Mouse (Mus musculus) midbrain, embryonic 11.5 days (tissue): Measurements from ENCODE around the gene Ms4a18. TPM values are rescaled to one million over a fixed set of nuclear protein-coding genes. Genes with fewer than 3 reads are reported as not detected.

Source experiments
- ATAC-seq: fragments of 200-750 bp; cut with Nextera tagmentation; 2 replicates; pipeline ENCODE4 v1.8.0; 2017; ENCODE audit warnings: moderate TSS enrichment, moderate library complexity; ENCODE audit not compliant: low FRiP score
- DNase-seq: peaks from one replicate; pipeline ENCODE4 v3.0.0; 2015; ENCODE audit warnings: low spot score; ENCODE audit errors: missing footprints
- H3K27ac ChIP-seq: fragments of 300-500 bp; sonication (generic); 2 replicates; pipeline ENCODE4 v1.5.1; 2014; ENCODE audit warnings: low read depth, low read length
- H3K27me3 ChIP-seq: fragments of 300-500 bp; sonication (generic); 2 replicates; pipeline ENCODE4 v1.6.1; 2014; ENCODE audit warnings: mild to moderate bottlenecking, low read length, moderate library complexity, mixed read lengths; ENCODE audit not compliant: control insufficient read depth, insufficient read depth
- H3K36me3 ChIP-seq: fragments of 300-500 bp; sonication (generic); 2 replicates; pipeline ENCODE4 v1.6.1; 2014; ENCODE audit warnings: mild to moderate bottlenecking, low read length, moderate library complexity, mixed read lengths; ENCODE audit not compliant: control insufficient read depth, insufficient read depth
- H3K4me1 ChIP-seq: fragments of 300-500 bp; sonication (generic); 2 replicates; pipeline ENCODE4 v1.6.1; 2014; ENCODE audit warnings: low read length; ENCODE audit not compliant: control insufficient read depth, insufficient read depth
- H3K4me2 ChIP-seq: fragments of 300-500 bp; sonication (generic); 2 replicates; pipeline ENCODE4 v1.6.1; 2014; ENCODE audit warnings: mild to moderate bottlenecking, moderate library complexity
- H3K4me3 ChIP-seq: fragments of 300-500 bp; sonication (generic); 2 replicates; pipeline ENCODE4 v1.5.1; 2014; ENCODE audit warnings: low read depth, low read length
- H3K9ac ChIP-seq: fragments of 300-500 bp; sonication (generic); 2 replicates; pipeline ENCODE4 v1.6.1; 2014; ENCODE audit warnings: low read length
- H3K9me3 ChIP-seq: fragments of 300-500 bp; sonication (generic); 2 replicates; pipeline ENCODE4 v1.6.1; 2016; ENCODE audit warnings: low read length; ENCODE audit not compliant: control insufficient read depth
- WGBS: fragments of 180-500 bp; shearing (Covaris S2); extraction: QIAGEN DNeasy Blood & Tissue Kit; methylation state at CpG from one replicate; pipeline ENCODE4 v1.1.7; 2014; 5-methylcytosine and 5-hydroxymethylcytosine counted together
- polyA plus RNA-seq: library from polyadenylated mRNA; unstranded; fragments of >200 nt; fragmentation: Nextera tagmentation; extraction: Ambion mirVana; gene quantifications from 2 replicates; pipeline ENCODE4 v1.2.1, GENCODE M21; 2014

The Ms4a18 gene
- polyA plus RNA-seq, 1 experiment from 2014 or later: not detected

- Histone ChIP-seq H3K36me3 (no peaks in the 10 kb centered on the region), H3K4me2 (no peak within 1 kb of the TSS), H3K4me1 (no peaks in the 10 kb centered on the region), H3K27me3 (no peaks in the 10 kb centered on the region), H3K9me3 (no peaks in the 10 kb centered on the region), H3K4me3 (no peak within 1 kb of the TSS), H3K27ac (no peak within 1 kb of the TSS), H3K9ac (no peak within 1 kb of the TSS)
- WGBS: 86% methylated on average over 7 of the region's 7 CpGs
- DNase-seq: no peak
- no peak for ATAC-seq
Measured at GRCm38 (mm10) chr19:10993150-10993549, 24.7 kb downstream of the Ms4a18 start, which contains the start of gene Ms4a15. TSS of gene Ms4a15 (minus strand) at chr19:10993250.

DNA sequence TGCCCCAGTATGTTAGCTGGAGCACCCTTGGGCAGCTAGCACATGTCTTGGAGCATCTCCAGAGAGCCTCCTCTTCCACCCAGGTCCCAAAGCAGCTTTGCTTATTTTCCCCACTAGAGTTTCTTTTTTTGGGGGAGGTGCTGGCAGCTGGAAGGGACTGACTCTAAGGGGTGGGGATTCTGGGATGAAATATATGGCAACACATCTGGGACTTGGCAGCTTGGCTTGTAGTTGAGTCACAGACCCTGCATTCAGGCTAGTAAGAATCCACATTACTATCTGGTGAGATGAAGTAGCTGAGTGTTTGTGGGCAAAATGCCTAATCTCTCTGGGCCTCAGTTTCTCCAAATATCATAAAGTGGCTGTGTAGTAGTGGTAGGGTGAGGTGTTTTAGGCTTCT, 25.9 kb downstream of the Ms4a18 start:
- Histone ChIP-seq H3K27ac (no peak overlapping the region), H3K4me1 (no peaks in the 10 kb centered on the region), H3K9ac (no peak overlapping the region), H3K36me3 (no peaks in the 10 kb centered on the region), H3K4me2 (no peak overlapping the region), H3K9me3 (no peaks in the 10 kb centered on the region), H3K4me3 (no peak overlapping the region), H3K27me3 (no peaks in the 10 kb centered on the region)
- ATAC-seq (no peak), DNase-seq (no peak)

GRCm38 (mm10) chr19:10990751-10991150, 27.1 kb downstream of the Ms4a18 start:
- Histone ChIP-seq H3K4me2 (no peak overlapping the region), H3K4me3 (no peak overlapping the region), H3K9me3 (no peaks in the 10 kb centered on the region), H3K36me3 (no peaks in the 10 kb centered on the region), H3K9ac (no peak overlapping the region), H3K4me1 (no peaks in the 10 kb centered on the region), H3K27ac (no peak overlapping the region), H3K27me3 (no peaks in the 10 kb centered on the region)
- 62% methylated on average over 1 of the region's 1 CpGs for WGBS
- DNase-seq (no peak), ATAC-seq (no peak)

DNA sequence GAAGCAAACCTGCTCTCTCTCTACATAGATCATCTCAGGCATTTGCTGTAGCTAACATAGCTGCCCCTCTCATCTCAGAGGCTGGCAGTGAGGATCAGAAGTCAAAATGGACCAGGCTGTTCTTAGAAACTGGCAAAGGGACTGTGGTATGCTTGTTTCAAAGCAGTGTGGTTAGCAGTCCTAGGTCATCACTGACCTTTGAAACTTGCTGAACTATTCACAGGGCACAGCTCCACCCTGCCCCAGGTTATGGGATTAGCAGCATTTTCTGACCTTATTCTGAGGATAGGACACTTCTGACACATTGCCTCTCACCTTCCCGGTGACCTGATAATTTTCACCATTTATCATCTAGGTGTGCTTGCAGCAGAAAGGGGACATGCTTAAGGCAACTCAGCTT, 29.3 kb downstream of the Ms4a18 start:
- no peaks in the 10 kb centered on the region for H3K9me3 ChIP-seq
- DNase-seq (no peak), ATAC-seq (no peak)
- H3K4me2 ChIP-seq: no peak overlapping the region
- WGBS: 90% methylated on average over 1 of the region's 1 CpGs
- no peaks in the 10 kb centered on the region for H3K36me3 ChIP-seq
- H3K27me3 ChIP-seq: no peaks in the 10 kb centered on the region
- H3K9ac ChIP-seq: no peak overlapping the region
- H3K4me1 ChIP-seq: no peaks in the 10 kb centered on the region
- no peak overlapping the region for H3K4me3 ChIP-seq
- H3K27ac ChIP-seq: no peak overlapping the region

DNA sequence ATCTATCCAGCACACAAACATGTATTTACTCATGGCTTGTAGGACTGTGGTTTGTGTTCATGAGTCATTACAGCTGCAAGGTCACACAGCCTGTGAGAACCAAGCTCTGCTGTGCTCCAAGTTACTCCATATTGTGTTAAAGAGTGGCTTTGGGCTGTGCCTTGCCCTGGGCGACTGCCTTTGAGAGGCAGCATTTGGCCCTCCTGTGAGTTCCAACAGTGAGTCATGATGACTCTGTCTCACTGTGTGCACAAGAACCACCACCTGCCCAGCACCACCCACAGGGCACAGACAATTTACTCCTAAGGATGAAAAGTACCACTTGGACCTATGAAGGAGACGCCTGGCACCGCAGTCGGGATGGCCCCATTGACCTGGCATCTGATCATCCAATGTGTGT, 31.9 kb downstream of the Ms4a18 start:
- WGBS: 89% methylated on average over 4 of the region's 4 CpGs

GRCm38 (mm10) chr19:10984551-10984950, 33.3 kb downstream of the Ms4a18 start:
- ATAC-seq: no peak
- WGBS: 82% methylated on average over 13 of the region's 13 CpGs

More for the DNA sequence above, 31.9 kb downstream of the Ms4a18 start:
- Histone ChIP-seq H3K27me3 (no peaks in the 10 kb centered on the region), H3K9ac (no peak overlapping the region), H3K4me1 (no peaks in the 10 kb centered on the region), H3K36me3 (no peaks in the 10 kb centered on the region), H3K4me2 (no peak overlapping the region), H3K27ac (no peak overlapping the region), H3K4me3 (no peak overlapping the region), H3K9me3 (no peaks in the 10 kb centered on the region)
- ATAC-seq (no peak), DNase-seq (no peak)

GRCm38 (mm10) chr19:10983146-10983545, 34.7 kb downstream of the Ms4a18 start:
- no peaks in the 10 kb centered on the region for H3K27me3 ChIP-seq
- H3K27ac ChIP-seq: no peak overlapping the region
- peak; percentile 90 for DNase-seq
- H3K36me3 ChIP-seq: no peaks in the 10 kb centered on the region
- no peaks in the 10 kb centered on the region for H3K9me3 ChIP-seq
- peak overlapping the region; percentile 19; the same call in 1 of the 2 replicates for H3K4me2 ChIP-seq
- peaks cover 2% of the 10 kb centered on the region; the same call in 1 of the 2 replicates for H3K4me1 ChIP-seq
- H3K4me3 ChIP-seq: no peak overlapping the region
- H3K9ac ChIP-seq: no peak overlapping the region
- WGBS: 25% methylated on average over 14 of the region's 14 CpGs
- no peak for ATAC-seq

More at GRCm38 (mm10) chr19:10984551-10984950, 33.3 kb downstream of the Ms4a18 start:
- no peaks in the 10 kb centered on the region for H3K9me3 ChIP-seq
- no peak overlapping the region for H3K4me2 ChIP-seq
- no peak for DNase-seq
- H3K27ac ChIP-seq: no peak overlapping the region
- H3K4me3 ChIP-seq: no peak overlapping the region
- no peaks in the 10 kb centered on the region for H3K27me3 ChIP-seq
- peaks cover 1% of the 10 kb centered on the region; the same call in 1 of the 2 replicates for H3K4me1 ChIP-seq
- no peaks in the 10 kb centered on the region for H3K36me3 ChIP-seq
- H3K9ac ChIP-seq: no peak overlapping the region

GRCm38 (mm10) chr19:10980210-10980609, 37.6 kb downstream of the Ms4a18 start:
- Histone ChIP-seq H3K9ac (no peak overlapping the region), H3K27ac (no peak overlapping the region), H3K4me3 (no peak overlapping the region), H3K4me1 (peaks cover 2% of the 10 kb centered on the region; the same call in 1 of the 2 replicates), H3K9me3 (no peaks in the 10 kb centered on the region), H3K27me3 (no peaks in the 10 kb centered on the region), H3K4me2 (no peak overlapping the region), H3K36me3 (no peaks in the 10 kb centered on the region)
- DNase-seq: no peak
- 87% methylated on average over 5 of the region's 5 CpGs for WGBS
- peak; percentile 15; the same call in 1 of the 2 replicates for ATAC-seq

GRCm38 (mm10) chr19:10979184-10980168, 38.4 kb downstream of the Ms4a18 start:
- peak; percentile 70 for ATAC-seq
- Histone ChIP-seq H3K36me3 (no peaks in the 10 kb centered on the region), H3K9me3 (no peaks in the 10 kb centered on the region), H3K4me2 (peak overlapping the region; percentile 12; the same call in 1 of the 2 replicates), H3K4me3 (no peak overlapping the region), H3K9ac (no peak overlapping the region; the same call in 1 of the 2 replicates), H3K4me1 (peaks cover 2% of the 10 kb centered on the region; the same call in 1 of the 2 replicates), H3K27ac (no peak overlapping the region), H3K27me3 (no peaks in the 10 kb centered on the region)
- peak; percentile 93 for DNase-seq
- 11% methylated on average over 18 of the region's 18 CpGs for WGBS
